Mouse (Mus musculus) subcutaneous adipose tissue, adult 2 months (tissue): ENCODE results near the gene 4921511M17Rik. TPM values are rescaled to one million over a fixed set of nuclear protein-coding genes. Genes with fewer than 3 reads are reported as not detected.

Source experiments
- polyA plus RNA-seq: library from polyadenylated mRNA; depleted of rRNA; stranded (reverse); fragments of >200 nt; gene quantifications from 2 replicates; pipeline ENCODE4 v1.2.3, GENCODE M21; 2012; ENCODE audit warnings: low replicate concordance; rRNA removed

4921511M17Rik gene
- not detected in 2 replicates for polyA plus RNA-seq

GRCm38 (mm10) chrX:154033727-154034126, at the start of gene 4921511M17Rik:
4921511M17Rik (minus strand) TSS chrX:154033827.

GRCm38 (mm10) chrX:154054939-154055338, 21.3 kb upstream of the 4921511M17Rik start, which contains the start of gene Gm10057:
Gm10057 (minus strand) TSS chrX:154055039.

GRCm38 (mm10) chrX:154012540-154012939, 21.1 kb downstream of the 4921511M17Rik start, which contains the start of gene Samt1:
Samt1 (minus strand) TSS chrX:154012640.

Other genes starting within 250 kb of the 4921511M17Rik start
- gene Spin2c, start 201.6 kb downstream of the 4921511M17Rik start, polyA plus RNA-seq = 0.14 and 3.2 TPM in 2 replicates
- not detected in 2 replicates for gene Samt1, start 21.2 kb downstream of the 4921511M17Rik start, polyA plus RNA-seq
- gene Gm10057, start 21.2 kb upstream of the 4921511M17Rik start, polyA plus RNA-seq = not detected in 2 replicates
- not detected in 2 replicates for gene Gm15140, start 86.9 kb upstream of the 4921511M17Rik start, polyA plus RNA-seq